Mouse (Mus musculus): Measurements from ENCODE around the gene Aar2. TPM values are rescaled to one million over a fixed set of nuclear protein-coding genes. Genes with fewer than 3 reads are reported as not detected.
"Not testable (repeated sequence)": the region's sequence is repeated elsewhere in the genome, so short reads cannot be mapped to it uniquely, and the experiment has no call there.

Gene Aar2
- total RNA-seq (2015) (9.5 and 13.4 TPM in 2 replicates), total RNA-seq (2017) (9.2 and 9.4 TPM in 2 replicates)

- peak; percentile 99 for ATAC-seq (replicated peaks; ENCODE audit: poor library complexity)
Measured at GRCm38 (mm10) chr2:156547123-156547891, at the start of gene Aar2. Aar2 (plus strand) TSS chr2:156547584.

DNA sequence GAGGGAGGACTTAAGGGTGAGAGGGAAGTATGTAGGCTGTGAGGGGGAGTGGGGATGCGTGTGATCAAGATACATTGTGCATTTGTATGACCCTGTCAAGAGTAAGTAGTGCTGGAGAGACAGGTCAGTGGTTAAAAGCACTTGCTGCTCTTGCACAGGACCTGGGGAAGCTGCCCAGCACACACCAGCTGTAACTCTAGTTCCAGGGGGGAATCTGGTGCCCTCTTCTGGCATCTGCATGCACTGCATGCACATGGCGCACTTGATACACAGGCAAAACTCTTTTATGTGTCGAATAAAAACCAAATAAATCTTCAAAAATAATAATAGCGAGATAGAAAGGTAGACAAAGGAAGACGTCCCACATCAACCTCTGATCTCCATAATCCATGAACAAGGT, 49.5 kb upstream of the Aar2 start:
- ATAC-seq (replicated peaks; ENCODE audit: poor library complexity), result peak; percentile 79

DNA sequence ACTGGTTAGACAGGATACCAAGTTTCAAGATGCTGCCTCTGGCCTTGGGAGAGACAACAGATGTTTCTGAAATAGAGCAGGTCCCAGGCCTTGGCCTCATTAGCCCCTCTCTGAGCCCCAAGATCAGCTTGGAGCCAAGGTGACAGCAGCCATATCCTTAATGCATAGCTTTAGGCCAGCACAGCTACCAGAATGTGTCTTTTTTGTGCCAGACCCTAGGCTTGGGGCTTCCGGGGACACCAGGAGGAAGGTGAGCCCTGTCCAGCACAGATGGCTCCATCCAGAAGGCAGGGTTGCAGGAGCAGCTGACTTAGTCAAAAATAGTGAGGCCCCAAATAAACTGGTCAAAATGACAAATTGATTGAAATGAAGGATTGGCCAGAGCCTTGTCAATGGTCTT, 46.4 kb upstream of the Aar2 start:
- no peak for ATAC-seq (replicated peaks; ENCODE audit: poor library complexity)

DNA sequence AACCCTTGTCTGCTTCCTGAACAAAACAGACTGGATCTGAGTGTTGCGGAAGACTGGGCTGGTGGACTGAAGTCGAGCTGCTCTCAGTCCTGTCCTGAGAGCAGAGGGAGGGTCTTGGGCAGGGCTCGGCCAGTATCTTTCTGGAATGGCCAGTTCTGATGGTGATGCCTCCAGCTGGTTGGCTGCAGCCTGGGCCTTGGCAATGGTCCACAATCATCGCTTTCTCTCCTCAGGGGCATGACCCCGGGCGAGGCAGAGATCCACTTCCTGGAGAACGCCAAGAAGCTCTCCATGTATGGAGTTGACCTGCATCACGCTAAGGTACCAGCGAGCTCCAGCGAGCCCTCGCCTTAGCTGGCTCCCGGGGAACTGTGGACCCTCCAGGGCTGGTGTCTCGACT, 41.9 kb upstream of the Aar2 start:
- no peak for ATAC-seq (replicated peaks; ENCODE audit: poor library complexity)

DNA sequence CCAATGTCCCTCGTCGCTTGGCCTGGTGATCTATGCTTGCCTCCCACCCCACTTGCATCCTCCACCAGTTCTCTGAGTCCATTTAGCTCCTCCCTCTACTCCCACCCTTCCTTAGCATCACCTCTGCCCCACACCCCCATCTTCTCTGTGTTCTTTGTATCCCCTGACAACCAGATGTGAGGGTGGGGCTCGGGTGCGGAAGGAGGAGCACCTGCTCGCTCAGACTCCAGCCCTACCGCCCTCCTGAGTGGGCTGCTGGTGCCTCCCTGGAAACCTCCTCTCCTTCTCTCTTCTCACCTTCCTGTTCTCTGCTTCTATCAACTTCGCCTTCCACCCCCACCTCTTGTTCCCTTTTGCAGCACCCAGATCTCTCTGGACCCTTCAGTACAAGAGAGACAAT, 35.4 kb upstream of the Aar2 start:
- ATAC-seq (replicated peaks; ENCODE audit: poor library complexity), result no peak

GRCm38 (mm10) chr2:156512561-156512960, 34.8 kb upstream of the Aar2 start:
- ATAC-seq (replicated peaks; ENCODE audit: poor library complexity), result no peak

GRCm38 (mm10) chr2:156515102-156515501, 32.3 kb upstream of the Aar2 start:
- ATAC-seq (replicated peaks; ENCODE audit: poor library complexity), result no peak

GRCm38 (mm10) chr2:156515565-156516185, 31.7 kb upstream of the Aar2 start:
- ATAC-seq (replicated peaks; ENCODE audit: poor library complexity), result peak; percentile 90

GRCm38 (mm10) chr2:156516678-156517077, 30.7 kb upstream of the Aar2 start:
- not testable (repeated sequence) for ATAC-seq (replicated peaks; ENCODE audit: poor library complexity)

- no peak for ATAC-seq (replicated peaks; ENCODE audit: poor library complexity)
Measured at GRCm38 (mm10) chr2:156518306-156518705, 29.1 kb upstream of the Aar2 start.

GRCm38 (mm10) chr2:156519584-156519983, 27.8 kb upstream of the Aar2 start:
- ATAC-seq (replicated peaks; ENCODE audit: poor library complexity), result no peak

DNA sequence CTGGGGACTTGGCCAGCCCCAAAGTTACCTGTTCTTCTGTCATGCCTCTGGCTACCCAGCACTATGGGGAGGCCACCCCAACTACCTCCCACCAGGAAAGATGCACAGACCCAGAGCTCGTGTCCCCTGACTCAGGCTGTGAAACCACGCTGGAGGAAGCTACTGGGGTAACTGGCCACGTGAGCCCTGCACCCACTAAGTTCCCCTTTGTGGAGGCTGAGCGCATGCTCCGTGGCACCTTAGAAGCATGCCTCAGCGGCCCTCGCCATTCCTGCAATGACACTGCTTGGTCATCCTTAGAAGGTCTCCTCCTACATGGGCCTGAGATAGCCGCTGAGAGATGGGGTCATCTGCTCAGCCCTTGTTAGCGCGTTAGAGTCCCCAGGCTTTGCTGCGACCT, 24.4 kb upstream of the Aar2 start:
- peak; percentile 89 for ATAC-seq (replicated peaks; ENCODE audit: poor library complexity)

GRCm38 (mm10) chr2:156524078-156524477, 23.3 kb upstream of the Aar2 start:
- peak; percentile 59 for ATAC-seq (replicated peaks; ENCODE audit: poor library complexity)

DNA sequence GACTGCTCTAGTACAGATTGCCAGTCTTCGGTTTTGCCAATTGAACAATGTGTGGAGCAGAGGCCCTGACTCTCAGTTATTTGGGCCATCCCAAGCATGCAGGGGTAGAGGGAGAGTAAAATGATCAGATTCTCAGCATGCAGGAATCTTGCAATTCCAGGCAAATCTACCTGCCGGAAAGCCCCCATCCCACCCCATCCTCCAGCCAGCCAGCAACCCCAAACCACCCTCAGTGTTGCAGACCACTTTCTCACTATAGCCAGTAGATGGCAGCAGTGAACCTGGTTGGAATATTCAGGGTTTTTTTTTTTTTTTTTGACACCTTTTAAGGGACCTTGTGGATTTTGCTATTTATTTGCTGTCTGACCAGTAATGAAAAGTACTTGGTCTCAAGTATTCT, 17.7 kb upstream of the Aar2 start:
- peak; percentile 80 for ATAC-seq (replicated peaks; ENCODE audit: poor library complexity)

- ATAC-seq (replicated peaks; ENCODE audit: poor library complexity), result no peak
Measured at GRCm38 (mm10) chr2:156533160-156533559, 14.2 kb upstream of the Aar2 start.

GRCm38 (mm10) chr2:156538817-156539555, 8.4 kb upstream of the Aar2 start:
- no peak for ATAC-seq (replicated peaks; ENCODE audit: poor library complexity)

GRCm38 (mm10) chr2:156540991-156541390, 6.4 kb upstream of the Aar2 start:
- no peak for ATAC-seq (replicated peaks; ENCODE audit: poor library complexity)

DNA sequence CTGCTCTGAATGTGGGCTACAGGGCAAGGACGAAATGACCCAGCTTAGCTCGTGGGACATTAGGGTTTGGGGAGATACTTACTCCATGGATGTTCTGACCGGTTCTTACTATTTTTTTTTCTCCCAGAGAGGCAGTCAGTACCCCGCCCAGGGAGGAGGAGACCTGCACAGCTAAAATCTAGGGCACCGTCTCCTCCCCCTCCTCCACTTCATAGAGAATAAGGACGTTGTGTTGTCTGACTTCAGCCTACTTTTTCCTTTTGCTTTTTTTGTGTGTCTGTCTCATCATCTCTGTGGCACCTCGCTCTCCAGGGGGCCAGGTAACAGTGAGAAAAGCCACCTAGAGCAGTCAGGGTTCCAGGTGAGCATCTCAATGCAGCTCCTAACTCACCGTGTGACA, 5.0 kb upstream of the Aar2 start:
- no peak for ATAC-seq (replicated peaks; ENCODE audit: poor library complexity)

GRCm38 (mm10) chr2:156543804-156544203, 3.6 kb upstream of the Aar2 start:
- no peak for ATAC-seq (replicated peaks; ENCODE audit: poor library complexity)

GRCm38 (mm10) chr2:156552421-156552820, 5.0 kb downstream of the Aar2 start:
- ATAC-seq (replicated peaks; ENCODE audit: poor library complexity), result no peak

DNA sequence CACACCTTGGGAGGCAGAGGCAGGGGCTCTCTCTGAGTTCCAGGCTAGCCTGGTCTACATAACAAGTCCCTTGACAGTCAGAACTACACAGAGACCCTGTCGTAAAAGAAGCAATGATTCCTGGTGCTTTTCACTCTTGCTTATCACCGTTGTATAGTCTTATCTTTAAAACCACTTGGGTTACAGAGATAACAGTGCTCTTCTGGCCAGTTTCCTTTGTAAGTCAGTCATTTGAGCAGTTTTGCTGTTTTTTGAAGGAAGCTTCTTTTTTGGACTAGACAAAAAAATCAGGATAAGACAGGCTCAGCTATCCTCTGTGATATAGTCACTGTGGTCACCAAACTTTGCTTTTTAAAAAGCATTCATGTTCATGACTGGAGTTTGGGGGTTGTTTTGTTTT, 14.4 kb downstream of the Aar2 start:
- ATAC-seq (replicated peaks; ENCODE audit: poor library complexity), result no peak

DNA sequence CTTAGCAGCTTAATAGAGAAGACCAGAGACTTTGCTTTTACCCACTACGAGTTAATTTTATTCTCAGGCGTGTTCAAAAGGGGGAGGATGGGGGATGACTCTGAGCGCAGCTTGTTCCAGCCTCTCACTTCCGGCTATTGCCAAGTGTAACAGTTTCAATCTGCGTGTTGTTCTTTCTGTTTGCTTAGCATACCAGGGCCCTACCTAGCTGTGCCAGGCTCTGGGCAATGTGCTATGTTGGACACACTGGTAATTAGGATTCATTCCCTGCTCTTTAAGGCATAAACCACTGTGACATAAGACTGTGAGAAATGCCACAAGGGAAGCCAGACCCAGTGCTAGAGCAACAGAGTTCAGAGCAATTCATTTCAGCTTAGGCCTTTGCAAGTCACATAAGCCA, 16.2 kb downstream of the Aar2 start:
- no peak for ATAC-seq (replicated peaks; ENCODE audit: poor library complexity)

Measured in megakaryocyte progenitor cell, adult 5-6 weeks (primary cell).